Mouse (Mus musculus): ENCODE data around the gene Hoxd8. TPM values are rescaled to one million over a fixed set of nuclear protein-coding genes. Genes with fewer than 3 reads are reported as not detected.

The Hoxd8 gene
- polyA plus RNA-seq, 1 experiment from 2014 or later: 0.66 TPM

GRCm38 (mm10) chr2:74726973-74727639 lies 22.7 kb downstream of the Hoxd8 start:
- ATAC-seq: peak; percentile 57; the same call in 1 of the 2 replicates
- H3K36me3 ChIP-seq (ENCODE audit: control insufficient read depth, insufficient read depth, low read length): no peaks in the 10 kb centered on the region
- no peaks in the 10 kb centered on the region for H3K9me3 ChIP-seq (ENCODE audit: control insufficient read depth, low read length)
- H3K4me2 ChIP-seq (ENCODE audit: low read length): peak overlapping the region; percentile 50
- 1% methylated on average over 39 of the region's 43 CpGs for WGBS
- H3K27ac ChIP-seq (ENCODE audit: low read depth, low read length): peak overlapping the region; percentile 81
- H3K4me3 ChIP-seq (ENCODE audit: low read length): peak overlapping the region; percentile 49
- H3K27me3 ChIP-seq (replicated peaks; ENCODE audit: control insufficient read depth, insufficient read depth, low read length): peaks cover 47% of the 10 kb centered on the region
- H3K9ac ChIP-seq (ENCODE audit: low read depth, low read length): peak overlapping the region; percentile 53
- H3K4me1 ChIP-seq (ENCODE audit: control insufficient read depth, insufficient read depth, low read depth, low read length): peaks cover 2% of the 10 kb centered on the region

GRCm38 (mm10) chr2:74727640-74728302 lies 23.4 kb downstream of the Hoxd8 start:
- ATAC-seq: peak; percentile 19; the same call in 1 of the 2 replicates
- H3K4me1 ChIP-seq (ENCODE audit: control insufficient read depth, insufficient read depth, low read depth, low read length): peaks cover 2% of the 10 kb centered on the region
- no peaks in the 10 kb centered on the region for H3K9me3 ChIP-seq (ENCODE audit: control insufficient read depth, low read length)
- H3K4me3 ChIP-seq (ENCODE audit: low read length): peak overlapping the region; percentile 49
- no peaks in the 10 kb centered on the region for H3K36me3 ChIP-seq (ENCODE audit: control insufficient read depth, insufficient read depth, low read length)
- WGBS: 4% methylated on average over 24 of the region's 25 CpGs
- peaks cover 44% of the 10 kb centered on the region for H3K27me3 ChIP-seq (replicated peaks; ENCODE audit: control insufficient read depth, insufficient read depth, low read length)
- H3K4me2 ChIP-seq (ENCODE audit: low read length): peak overlapping the region; percentile 50
- H3K27ac ChIP-seq (ENCODE audit: low read depth, low read length): peak overlapping the region; percentile 81
- H3K9ac ChIP-seq (ENCODE audit: low read depth, low read length): peak overlapping the region; percentile 53

GRCm38 (mm10) chr2:74728303-74728680 lies 23.9 kb downstream of the Hoxd8 start:
- Histone ChIP-seq H3K9me3 (ENCODE audit: control insufficient read depth, low read length) (no peaks in the 10 kb centered on the region), H3K9ac (ENCODE audit: low read depth, low read length) (peak overlapping the region; percentile 53), H3K27ac (ENCODE audit: low read depth, low read length) (peak overlapping the region; percentile 68), H3K4me3 (ENCODE audit: low read length) (peak overlapping the region; percentile 49), H3K4me1 (ENCODE audit: control insufficient read depth, insufficient read depth, low read depth, low read length) (peaks cover 2% of the 10 kb centered on the region), H3K4me2 (ENCODE audit: low read length) (peak overlapping the region; percentile 50), H3K36me3 (ENCODE audit: control insufficient read depth, insufficient read depth, low read length) (no peaks in the 10 kb centered on the region), H3K27me3 (replicated peaks; ENCODE audit: control insufficient read depth, insufficient read depth, low read length) (peaks cover 39% of the 10 kb centered on the region)
- no peak for ATAC-seq
- 12% methylated on average over 13 of the region's 13 CpGs for WGBS

- Histone ChIP-seq H3K9me3 (ENCODE audit: control insufficient read depth, low read length) (no peaks in the 10 kb centered on the region), H3K4me2 (ENCODE audit: low read length) (peak overlapping the region; percentile 67), H3K4me1 (ENCODE audit: control insufficient read depth, insufficient read depth, low read depth, low read length) (peaks cover 2% of the 10 kb centered on the region), H3K4me3 (ENCODE audit: low read length) (no peak overlapping the region; the same call in 1 of the 2 replicates), H3K27me3 (replicated peaks; ENCODE audit: control insufficient read depth, insufficient read depth, low read length) (peaks cover 29% of the 10 kb centered on the region), H3K9ac (ENCODE audit: low read depth, low read length) (0 out of 2 replicates have a peak overlapping the region, but pooled peaks have one; percentile 4), H3K36me3 (ENCODE audit: control insufficient read depth, insufficient read depth, low read length) (no peaks in the 10 kb centered on the region), H3K27ac (ENCODE audit: low read depth, low read length) (no peak overlapping the region; the same call in 1 of the 2 replicates)
- ATAC-seq: no peak
- WGBS: 7% methylated on average over 8 of the region's 8 CpGs
These were observed 25.9 kb downstream of the Hoxd8 start for GRCm38 (mm10) chr2:74730331-74730730.

GRCm38 (mm10) chr2:74731055-74731454 lies 26.6 kb downstream of the Hoxd8 start:
- Histone ChIP-seq H3K4me1 (ENCODE audit: control insufficient read depth, insufficient read depth, low read depth, low read length) (peaks cover 2% of the 10 kb centered on the region), H3K4me2 (ENCODE audit: low read length) (peak overlapping the region; percentile 67), H3K9ac (ENCODE audit: low read depth, low read length) (no peak overlapping the region), H3K4me3 (ENCODE audit: low read length) (peak overlapping the region; percentile 17; the same call in 1 of the 2 replicates), H3K27ac (ENCODE audit: low read depth, low read length) (peak overlapping the region; percentile 9), H3K27me3 (replicated peaks; ENCODE audit: control insufficient read depth, insufficient read depth, low read length) (peaks cover 35% of the 10 kb centered on the region), H3K36me3 (ENCODE audit: control insufficient read depth, insufficient read depth, low read length) (no peaks in the 10 kb centered on the region), H3K9me3 (ENCODE audit: control insufficient read depth, low read length) (no peaks in the 10 kb centered on the region)
- no peak for ATAC-seq

- Histone ChIP-seq H3K4me2 (ENCODE audit: low read length) (peak overlapping the region; percentile 67), H3K4me1 (ENCODE audit: control insufficient read depth, insufficient read depth, low read depth, low read length) (no peaks in the 10 kb centered on the region; the same call in 1 of the 2 replicates), H3K27ac (ENCODE audit: low read depth, low read length) (peak overlapping the region; percentile 83), H3K9ac (ENCODE audit: low read depth, low read length) (peak overlapping the region; percentile 63), H3K36me3 (ENCODE audit: control insufficient read depth, insufficient read depth, low read length) (no peaks in the 10 kb centered on the region), H3K4me3 (ENCODE audit: low read length) (peak overlapping the region; percentile 42), H3K9me3 (ENCODE audit: control insufficient read depth, low read length) (no peaks in the 10 kb centered on the region), H3K27me3 (replicated peaks; ENCODE audit: control insufficient read depth, insufficient read depth, low read length) (peaks cover 33% of the 10 kb centered on the region)
- 7% methylated on average over 9 of the region's 9 CpGs for WGBS
- no peak for ATAC-seq
These were observed 27.5 kb downstream of the Hoxd8 start for GRCm38 (mm10) chr2:74731799-74732512.

GRCm38 (mm10) chr2:74732513-74733316 lies 28.3 kb downstream of the Hoxd8 start:
- peaks cover 33% of the 10 kb centered on the region for H3K27me3 ChIP-seq (replicated peaks; ENCODE audit: control insufficient read depth, insufficient read depth, low read length)
- H3K9ac ChIP-seq (ENCODE audit: low read depth, low read length): peak overlapping the region; percentile 63
- no peaks in the 10 kb centered on the region; the same call in 1 of the 2 replicates for H3K4me1 ChIP-seq (ENCODE audit: control insufficient read depth, insufficient read depth, low read depth, low read length)
- H3K4me3 ChIP-seq (ENCODE audit: low read length): peak overlapping the region; percentile 42
- peak overlapping the region; percentile 67 for H3K4me2 ChIP-seq (ENCODE audit: low read length)
- H3K9me3 ChIP-seq (ENCODE audit: control insufficient read depth, low read length): no peaks in the 10 kb centered on the region
- WGBS: 2% methylated on average over 52 of the region's 52 CpGs
- no peaks in the 10 kb centered on the region for H3K36me3 ChIP-seq (ENCODE audit: control insufficient read depth, insufficient read depth, low read length)
- H3K27ac ChIP-seq (ENCODE audit: low read depth, low read length): peak overlapping the region; percentile 83
- ATAC-seq: no peak

- Histone ChIP-seq H3K36me3 (ENCODE audit: control insufficient read depth, insufficient read depth, low read length) (no peaks in the 10 kb centered on the region), H3K27me3 (replicated peaks; ENCODE audit: control insufficient read depth, insufficient read depth, low read length) (peaks cover 36% of the 10 kb centered on the region), H3K4me1 (ENCODE audit: control insufficient read depth, insufficient read depth, low read depth, low read length) (no peaks in the 10 kb centered on the region; the same call in 1 of the 2 replicates), H3K4me3 (ENCODE audit: low read length) (peak overlapping the region; percentile 42), H3K9me3 (ENCODE audit: control insufficient read depth, low read length) (no peaks in the 10 kb centered on the region), H3K27ac (ENCODE audit: low read depth, low read length) (peak overlapping the region; percentile 83), H3K9ac (ENCODE audit: low read depth, low read length) (peak overlapping the region; percentile 63; the same call in 1 of the 2 replicates), H3K4me2 (ENCODE audit: low read length) (peak overlapping the region; percentile 67)
- WGBS: under 1% methylated on average over 16 of the region's 16 CpGs
- ATAC-seq: no peak
These were observed 28.9 kb downstream of the Hoxd8 start for GRCm38 (mm10) chr2:74733317-74733661.
